Mouse (Mus musculus) lung, adult 2 months (tissue): ENCODE results near the gene Lhfpl3.

Source experiments
- CTCF ChIP-seq: fragments of 200-500 bp; IDR thresholded peaks from 2 replicates; pipeline ENCODE4 v1.5.1; 2011; ENCODE audit warnings: mild to moderate bottlenecking, low read length, control low read depth; ENCODE audit not compliant: insufficient read depth
- POLR2A ChIP-seq: fragments of 200-500 bp; IDR thresholded peaks from 2 replicates; pipeline ENCODE4 v1.6.1; 2011; ENCODE audit warnings: low read depth, mild to moderate bottlenecking, control low read depth, low read length, borderline replicate concordance; ENCODE audit errors: extremely low read depth

DNA sequence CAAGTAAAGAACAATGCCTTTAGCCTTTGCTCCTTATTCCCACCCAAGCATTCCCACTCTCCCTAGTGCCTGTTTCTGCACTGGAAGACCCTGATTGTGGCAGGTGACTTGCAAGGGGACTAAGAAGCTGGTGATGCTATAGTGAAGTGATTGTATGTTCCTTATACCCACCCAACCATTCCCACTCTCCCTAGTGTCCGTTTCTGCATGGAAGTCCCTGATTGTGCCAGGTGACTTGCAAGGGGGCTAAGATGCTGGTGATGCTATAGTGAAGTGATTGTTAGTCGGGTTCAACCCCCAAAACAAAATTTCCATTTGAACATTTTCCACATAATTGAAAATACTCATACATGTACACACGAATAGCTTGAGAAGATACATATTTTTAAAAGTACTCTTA is 151.4 kb downstream of the Lhfpl3 start:
- TF ChIP-seq CTCF (no peak), POLR2A (no peak)
